Mouse (Mus musculus): ENCODE measurements around the gene Ergic1. TPM values are rescaled to one million over a fixed set of nuclear protein-coding genes. Genes with fewer than 3 reads are reported as not detected.

The Ergic1 gene
- polyA plus RNA-seq, 1 experiment from 2014 or later = 97.0 TPM

DNA sequence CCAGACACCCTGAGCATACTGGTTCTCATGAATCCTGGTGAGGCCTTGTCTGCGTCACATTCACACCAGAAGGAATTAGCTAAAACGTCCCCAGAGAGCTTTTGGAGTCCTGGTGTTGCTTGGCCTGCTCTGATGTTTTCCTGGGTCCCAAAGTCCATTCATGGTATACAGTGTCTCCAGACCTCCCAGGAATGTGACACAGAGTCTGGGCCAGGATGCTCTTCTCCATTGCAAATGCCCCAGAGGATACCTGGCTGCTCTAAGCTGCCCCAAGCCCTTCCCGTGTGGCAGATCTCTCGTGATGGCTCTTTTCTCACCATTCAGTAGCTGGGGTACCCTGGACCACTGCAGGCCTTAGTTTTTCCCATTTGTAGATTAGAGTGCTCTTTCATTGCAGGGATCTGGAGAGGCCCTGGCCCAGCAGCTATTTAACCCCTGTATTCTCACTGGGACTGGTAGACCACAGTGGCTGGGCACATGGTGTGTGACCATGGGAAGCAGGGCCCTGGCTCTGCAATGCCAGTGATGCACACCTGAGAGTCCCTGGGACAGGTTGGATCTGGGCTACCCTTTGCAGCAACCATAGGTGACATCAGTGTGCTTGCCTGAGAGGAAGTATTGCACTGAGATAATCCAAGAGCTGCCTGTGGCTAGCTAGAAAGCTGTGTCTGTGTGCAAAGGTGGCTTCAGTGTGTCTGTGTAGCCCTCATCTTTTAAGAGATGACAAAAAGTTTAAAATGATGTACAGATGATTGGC, 8.5 kb downstream of the Ergic1 start:
- no peak for ATAC-seq
- H3K27ac ChIP-seq (ENCODE audit: low read depth, low read length) = no peak overlapping the region
- H3K27me3 ChIP-seq (replicated peaks; ENCODE audit: control insufficient read depth, insufficient read depth, low read length) = no peaks in the 10 kb centered on the region
- H3K9ac ChIP-seq (ENCODE audit: low read depth, low read length) = no peak overlapping the region
- WGBS = 91% methylated on average over 4 of the region's 4 CpGs
- H3K4me3 ChIP-seq (ENCODE audit: low read length) = no peak overlapping the region
- peaks cover 3% of the 10 kb centered on the region for H3K9me3 ChIP-seq (ENCODE audit: control insufficient read depth, low read length)
- no peaks in the 10 kb centered on the region for H3K4me1 ChIP-seq (ENCODE audit: control insufficient read depth, insufficient read depth, low read depth, low read length)
- no peak overlapping the region for H3K4me2 ChIP-seq (ENCODE audit: low read length)
- H3K36me3 ChIP-seq (ENCODE audit: control insufficient read depth, insufficient read depth, low read length) = peaks cover 18% of the 10 kb centered on the region

DNA sequence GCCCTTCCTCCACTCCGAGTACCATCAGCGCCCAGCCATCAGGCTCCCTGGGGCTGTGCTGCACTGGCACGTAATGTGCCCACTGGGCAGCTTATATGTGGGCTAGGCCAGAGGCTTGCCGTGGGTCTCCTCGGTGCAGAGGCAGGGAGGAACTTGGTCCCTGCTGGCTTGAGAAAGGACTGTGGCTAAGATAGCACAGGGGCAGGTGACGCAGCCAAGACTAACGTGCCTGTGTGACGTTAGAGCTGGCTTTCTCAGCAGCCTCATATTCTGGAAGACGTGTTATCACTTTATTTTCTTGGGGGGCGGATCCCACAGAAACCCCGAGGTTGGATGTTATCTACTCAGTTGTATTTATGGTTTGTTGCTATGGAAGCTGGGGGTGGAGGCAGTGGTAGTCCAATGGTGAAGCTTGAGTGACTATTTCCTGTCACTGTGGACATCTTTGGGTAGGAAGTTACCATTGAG, 9.4 kb downstream of the Ergic1 start:
- Histone ChIP-seq H3K27me3 (replicated peaks; ENCODE audit: control insufficient read depth, insufficient read depth, low read length) (no peaks in the 10 kb centered on the region), H3K36me3 (ENCODE audit: control insufficient read depth, insufficient read depth, low read length) (peaks cover 14% of the 10 kb centered on the region), H3K9me3 (ENCODE audit: control insufficient read depth, low read length) (peaks cover 3% of the 10 kb centered on the region), H3K4me1 (ENCODE audit: control insufficient read depth, insufficient read depth, low read depth, low read length) (no peaks in the 10 kb centered on the region), H3K4me2 (ENCODE audit: low read length) (no peak overlapping the region), H3K9ac (ENCODE audit: low read depth, low read length) (no peak overlapping the region), H3K27ac (ENCODE audit: low read depth, low read length) (no peak overlapping the region), H3K4me3 (ENCODE audit: low read length) (no peak overlapping the region)
- WGBS = 86% methylated on average over 11 of the region's 11 CpGs
- no peak for ATAC-seq

DNA sequence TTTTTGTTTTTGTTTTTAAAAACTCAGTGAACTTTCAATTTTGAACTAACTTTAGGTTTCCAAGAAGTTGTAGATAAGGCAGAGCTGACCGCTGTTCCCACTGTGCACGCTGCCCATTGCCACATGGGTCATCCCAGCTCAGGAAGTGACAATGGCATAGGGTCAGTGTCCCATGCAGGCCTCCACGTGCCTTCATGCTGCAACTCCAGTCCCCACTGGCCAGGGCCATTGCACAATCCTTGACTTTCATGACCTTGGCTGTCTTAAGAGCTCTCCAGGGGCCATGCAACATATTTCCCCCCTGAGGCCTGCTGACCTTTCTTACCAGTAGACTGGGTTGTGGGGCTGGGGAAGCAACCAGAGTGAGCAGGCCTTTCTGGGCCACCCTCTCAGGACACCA, 10.1 kb downstream of the Ergic1 start:
- Histone ChIP-seq H3K4me2 (ENCODE audit: low read length) (no peak overlapping the region), H3K9ac (ENCODE audit: low read depth, low read length) (no peak overlapping the region), H3K36me3 (ENCODE audit: control insufficient read depth, insufficient read depth, low read length) (peaks cover 14% of the 10 kb centered on the region), H3K4me3 (ENCODE audit: low read length) (no peak overlapping the region), H3K27ac (ENCODE audit: low read depth, low read length) (no peak overlapping the region), H3K9me3 (ENCODE audit: control insufficient read depth, low read length) (peaks cover 3% of the 10 kb centered on the region), H3K27me3 (replicated peaks; ENCODE audit: control insufficient read depth, insufficient read depth, low read length) (no peaks in the 10 kb centered on the region), H3K4me1 (ENCODE audit: control insufficient read depth, insufficient read depth, low read depth, low read length) (no peaks in the 10 kb centered on the region; the same call in 1 of the 2 replicates)
- WGBS = 88% methylated on average over 3 of the region's 3 CpGs
- no peak for ATAC-seq

DNA sequence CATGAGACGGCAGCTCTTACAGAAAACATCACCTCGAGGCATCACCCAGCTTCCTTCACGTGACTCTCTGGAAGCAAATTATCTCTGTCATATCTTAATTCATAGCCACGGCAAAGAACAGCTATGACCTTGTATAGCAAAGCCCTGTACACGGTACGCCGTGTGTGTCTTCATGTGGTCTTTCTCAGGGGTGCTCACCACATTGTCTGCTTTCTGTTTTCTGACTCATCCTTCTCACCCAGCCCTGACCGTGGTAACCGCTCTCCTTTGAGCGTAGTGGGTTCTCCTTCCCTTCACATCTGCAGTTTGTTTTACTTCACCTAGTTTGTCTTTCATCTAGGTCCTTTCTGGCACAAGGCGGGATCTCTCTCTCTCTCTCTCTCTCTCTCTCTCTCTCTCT, 11.0 kb downstream of the Ergic1 start:
- H3K4me3 ChIP-seq (ENCODE audit: low read length) = no peak overlapping the region
- H3K9me3 ChIP-seq (ENCODE audit: control insufficient read depth, low read length) = peaks cover 3% of the 10 kb centered on the region
- no peaks in the 10 kb centered on the region; the same call in 1 of the 2 replicates for H3K4me1 ChIP-seq (ENCODE audit: control insufficient read depth, insufficient read depth, low read depth, low read length)
- no peak overlapping the region for H3K4me2 ChIP-seq (ENCODE audit: low read length)
- no peaks in the 10 kb centered on the region for H3K27me3 ChIP-seq (replicated peaks; ENCODE audit: control insufficient read depth, insufficient read depth, low read length)
- ATAC-seq = no peak
- no peak overlapping the region for H3K9ac ChIP-seq (ENCODE audit: low read depth, low read length)
- H3K27ac ChIP-seq (ENCODE audit: low read depth, low read length) = no peak overlapping the region
- H3K36me3 ChIP-seq (ENCODE audit: control insufficient read depth, insufficient read depth, low read length) = peaks cover 14% of the 10 kb centered on the region
- WGBS = 91% methylated on average over 11 of the region's 11 CpGs

DNA sequence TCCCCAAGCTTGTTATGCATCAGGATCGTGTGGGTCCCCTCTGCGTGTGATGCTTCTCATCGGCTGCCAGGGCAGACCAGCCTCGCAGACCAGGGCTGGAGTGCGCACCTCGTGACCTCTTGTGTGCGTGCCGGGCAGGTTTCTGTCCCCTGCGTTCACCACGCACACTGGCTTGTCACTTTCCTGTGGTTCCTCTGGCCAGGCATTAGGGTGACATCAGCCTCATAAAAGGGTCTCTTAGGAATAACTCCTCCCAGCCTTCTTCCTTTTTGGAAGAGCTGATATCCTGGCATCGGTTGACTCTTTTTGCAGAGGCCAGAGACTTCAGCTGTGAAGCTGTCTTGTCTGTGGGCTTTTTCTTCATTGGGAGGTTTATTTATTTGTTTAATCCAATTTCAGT, 12.8 kb downstream of the Ergic1 start:
- WGBS = 93% methylated on average over 11 of the region's 11 CpGs
- Histone ChIP-seq H3K4me2 (ENCODE audit: low read length) (no peak overlapping the region), H3K36me3 (ENCODE audit: control insufficient read depth, insufficient read depth, low read length) (peaks cover 3% of the 10 kb centered on the region; the same call in 1 of the 2 replicates), H3K4me1 (ENCODE audit: control insufficient read depth, insufficient read depth, low read depth, low read length) (no peaks in the 10 kb centered on the region; the same call in 1 of the 2 replicates), H3K27me3 (replicated peaks; ENCODE audit: control insufficient read depth, insufficient read depth, low read length) (no peaks in the 10 kb centered on the region), H3K27ac (ENCODE audit: low read depth, low read length) (no peak overlapping the region), H3K9ac (ENCODE audit: low read depth, low read length) (no peak overlapping the region), H3K9me3 (ENCODE audit: control insufficient read depth, low read length) (no peaks in the 10 kb centered on the region), H3K4me3 (ENCODE audit: low read length) (no peak overlapping the region)
- no peak for ATAC-seq

DNA sequence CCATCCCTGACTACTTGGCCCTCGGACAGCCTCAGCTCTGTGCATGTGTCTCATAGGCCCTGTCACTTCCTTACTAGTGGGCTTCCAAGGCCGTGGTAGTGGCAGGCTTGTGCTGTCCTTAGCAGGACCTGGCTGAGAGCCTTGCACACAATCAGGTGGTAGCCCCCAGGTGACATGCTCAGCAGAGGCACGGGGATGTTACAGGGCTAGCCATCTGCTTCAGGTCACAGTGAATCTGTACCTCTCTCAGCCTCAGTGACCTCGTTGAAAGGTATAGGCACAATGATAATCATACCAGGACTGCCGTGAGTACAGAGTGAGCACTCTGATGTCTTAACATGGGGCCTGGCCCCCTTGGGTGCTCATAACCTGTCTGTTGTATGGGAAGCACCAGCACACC, 13.4 kb downstream of the Ergic1 start:
- no peaks in the 10 kb centered on the region for H3K27me3 ChIP-seq (replicated peaks; ENCODE audit: control insufficient read depth, insufficient read depth, low read length)
- no peak overlapping the region for H3K4me3 ChIP-seq (ENCODE audit: low read length)
- H3K4me1 ChIP-seq (ENCODE audit: control insufficient read depth, insufficient read depth, low read depth, low read length) = no peaks in the 10 kb centered on the region; the same call in 1 of the 2 replicates
- no peak overlapping the region for H3K9ac ChIP-seq (ENCODE audit: low read depth, low read length)
- 82% methylated on average over 5 of the region's 5 CpGs for WGBS
- H3K36me3 ChIP-seq (ENCODE audit: control insufficient read depth, insufficient read depth, low read length) = peaks cover 3% of the 10 kb centered on the region; the same call in 1 of the 2 replicates
- H3K27ac ChIP-seq (ENCODE audit: low read depth, low read length) = no peak overlapping the region
- ATAC-seq = no peak
- no peaks in the 10 kb centered on the region for H3K9me3 ChIP-seq (ENCODE audit: control insufficient read depth, low read length)
- H3K4me2 ChIP-seq (ENCODE audit: low read length) = no peak overlapping the region

DNA sequence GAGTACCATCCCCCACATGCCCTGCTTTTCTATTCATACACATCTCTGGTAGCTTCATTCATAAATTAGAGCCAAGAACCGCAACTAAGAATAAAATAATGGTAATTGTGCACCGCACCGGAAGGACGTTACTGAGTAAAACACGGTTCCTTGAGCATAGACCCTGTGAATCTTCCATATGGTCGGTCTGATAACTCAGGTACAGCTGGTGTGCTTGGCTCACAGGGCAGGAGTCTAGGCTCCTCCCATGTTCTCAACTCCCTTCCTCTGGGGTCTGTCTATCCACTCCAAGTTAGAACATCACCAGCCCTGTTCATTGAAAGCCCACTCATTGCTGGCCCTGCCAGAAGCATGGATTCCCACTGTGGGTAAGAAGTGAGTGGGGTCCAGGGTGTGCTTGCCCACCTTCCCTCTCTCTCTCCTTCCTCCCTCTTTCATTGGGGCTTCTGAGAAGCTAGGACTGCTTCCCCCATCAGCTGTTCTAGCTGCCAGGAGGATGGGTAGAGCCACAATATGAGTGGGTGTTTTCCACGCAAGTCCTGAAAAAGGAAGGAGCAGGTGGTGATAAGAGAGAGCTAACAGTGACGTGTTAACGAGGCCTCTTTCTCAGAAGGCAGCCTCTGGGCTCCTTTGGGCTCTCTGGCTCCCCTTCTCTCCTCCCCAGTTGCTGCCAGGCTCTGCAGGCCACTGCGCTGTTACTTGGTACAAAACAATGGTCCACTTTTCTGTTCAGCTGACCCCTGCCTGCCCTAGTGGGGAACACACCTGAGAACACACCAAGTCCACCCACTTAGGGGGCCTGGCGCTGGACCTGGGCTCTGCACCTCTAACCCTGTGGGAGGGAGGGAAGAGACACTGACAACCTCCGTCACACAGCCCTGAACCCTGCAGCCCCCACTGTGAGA, 14.7 kb downstream of the Ergic1 start:
- WGBS = 78% methylated on average over 11 of the region's 12 CpGs
- Histone ChIP-seq H3K9ac (ENCODE audit: low read depth, low read length) (no peak overlapping the region), H3K4me2 (ENCODE audit: low read length) (no peak overlapping the region), H3K4me3 (ENCODE audit: low read length) (no peak overlapping the region), H3K4me1 (ENCODE audit: control insufficient read depth, insufficient read depth, low read depth, low read length) (no peaks in the 10 kb centered on the region; the same call in 1 of the 2 replicates), H3K27me3 (replicated peaks; ENCODE audit: control insufficient read depth, insufficient read depth, low read length) (no peaks in the 10 kb centered on the region), H3K9me3 (ENCODE audit: control insufficient read depth, low read length) (no peaks in the 10 kb centered on the region), H3K36me3 (ENCODE audit: control insufficient read depth, insufficient read depth, low read length) (no peaks in the 10 kb centered on the region), H3K27ac (ENCODE audit: low read depth, low read length) (no peak overlapping the region)
- ATAC-seq = no peak

DNA sequence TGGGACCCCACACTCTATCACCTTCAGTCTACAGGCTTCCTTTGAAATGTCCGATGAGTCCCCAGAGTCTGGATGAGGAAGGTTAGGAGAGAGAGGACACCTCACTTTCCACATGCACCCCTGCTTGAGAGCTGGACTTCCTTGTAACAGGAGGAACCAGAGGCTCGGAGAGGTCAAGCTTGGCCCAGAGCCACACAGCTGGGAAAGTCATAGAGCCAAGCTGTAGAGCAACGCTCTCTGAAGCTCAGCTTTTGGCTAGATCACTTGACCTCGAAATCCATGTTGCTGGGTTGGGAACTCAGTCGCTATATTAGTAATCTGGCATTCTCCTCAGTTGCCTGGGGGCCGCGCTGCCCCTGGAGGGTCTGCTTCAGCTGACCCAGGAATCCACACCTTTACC, 15.5 kb downstream of the Ergic1 start:
- no peak overlapping the region for H3K4me2 ChIP-seq (ENCODE audit: low read length)
- H3K9me3 ChIP-seq (ENCODE audit: control insufficient read depth, low read length) = no peaks in the 10 kb centered on the region
- H3K27me3 ChIP-seq (replicated peaks; ENCODE audit: control insufficient read depth, insufficient read depth, low read length) = no peaks in the 10 kb centered on the region
- H3K4me3 ChIP-seq (ENCODE audit: low read length) = no peak overlapping the region
- H3K9ac ChIP-seq (ENCODE audit: low read depth, low read length) = no peak overlapping the region
- 88% methylated on average over 7 of the region's 7 CpGs for WGBS
- H3K36me3 ChIP-seq (ENCODE audit: control insufficient read depth, insufficient read depth, low read length) = no peaks in the 10 kb centered on the region; the same call in 1 of the 2 replicates
- H3K27ac ChIP-seq (ENCODE audit: low read depth, low read length) = no peak overlapping the region
- peaks cover 1% of the 10 kb centered on the region; the same call in 1 of the 2 replicates for H3K4me1 ChIP-seq (ENCODE audit: control insufficient read depth, insufficient read depth, low read depth, low read length)
- no peak for ATAC-seq

DNA sequence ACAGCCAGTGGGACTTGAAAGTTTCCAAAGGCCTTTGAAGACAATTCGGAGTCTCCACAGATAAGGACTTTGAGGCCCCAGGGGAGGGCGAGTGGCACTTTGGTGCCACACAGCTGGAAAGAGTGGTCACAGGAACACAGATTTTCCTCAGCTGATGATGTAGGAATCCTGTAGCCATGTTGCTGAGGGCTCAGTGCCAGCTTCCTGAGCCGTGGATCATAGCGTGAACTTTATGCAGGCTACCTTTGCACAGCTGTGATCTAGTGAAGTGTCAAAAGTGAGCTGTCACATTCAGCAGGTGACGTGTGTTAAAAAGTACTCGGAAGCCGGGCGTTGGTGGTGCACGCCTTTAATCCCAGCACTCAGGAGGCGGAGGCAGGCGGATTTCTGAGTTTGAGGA, 16.0 kb downstream of the Ergic1 start:
- Histone ChIP-seq H3K9ac (ENCODE audit: low read depth, low read length) (no peak overlapping the region), H3K27me3 (replicated peaks; ENCODE audit: control insufficient read depth, insufficient read depth, low read length) (no peaks in the 10 kb centered on the region), H3K4me3 (ENCODE audit: low read length) (no peak overlapping the region), H3K4me1 (ENCODE audit: control insufficient read depth, insufficient read depth, low read depth, low read length) (peaks cover 5% of the 10 kb centered on the region; the same call in 1 of the 2 replicates), H3K9me3 (ENCODE audit: control insufficient read depth, low read length) (no peaks in the 10 kb centered on the region), H3K4me2 (ENCODE audit: low read length) (no peak overlapping the region), H3K27ac (ENCODE audit: low read depth, low read length) (no peak overlapping the region), H3K36me3 (ENCODE audit: control insufficient read depth, insufficient read depth, low read length) (no peaks in the 10 kb centered on the region; the same call in 1 of the 2 replicates)
- 89% methylated on average over 11 of the region's 11 CpGs for WGBS
- no peak for ATAC-seq

Data from hindbrain, embryonic 16.5 days (tissue).